Mouse (Mus musculus) E14TG2a.4 (cell line): ENCODE results near the gene Olfr920.

Experiments
- H3K27me3 ChIP-seq: 2 replicates; pipeline ENCODE4 v1.6.1; 2014; ENCODE audit warnings: low read length, control low read depth; ENCODE audit not compliant: insufficient read depth
- H3K36me3 ChIP-seq: 2 replicates; pipeline ENCODE4 v1.6.1; 2014; ENCODE audit warnings: low read length, control low read depth; ENCODE audit not compliant: insufficient read depth
- H3K4me1 ChIP-seq: replicated peaks from 2 replicates; pipeline ENCODE4 v1.6.1; 2014; ENCODE audit warnings: low read depth, low read length, control low read depth
- H3K4me3 ChIP-seq: replicated peaks from 2 replicates; pipeline ENCODE4 v1.5.1; 2014; ENCODE audit warnings: mild to moderate bottlenecking, low read length
- H3K9me3 ChIP-seq: 2 replicates; pipeline ENCODE4 v1.6.1; 2014; ENCODE audit warnings: low read length, control low read depth
- CTCF ChIP-seq: conservative IDR thresholded peaks from 2 replicates; pipeline ENCODE4 v1.5.1; 2014; ENCODE audit warnings: low read length
- NANOG ChIP-seq: IDR thresholded peaks from 2 replicates; pipeline ENCODE4 v1.6.1; 2014; ENCODE audit warnings: borderline replicate concordance, low read length, mixed read lengths
- POU5F1 ChIP-seq: IDR thresholded peaks from 2 replicates; pipeline ENCODE4 v1.6.1; 2014; ENCODE audit warnings: low read length, borderline replicate concordance

Gene Olfr920

DNA sequence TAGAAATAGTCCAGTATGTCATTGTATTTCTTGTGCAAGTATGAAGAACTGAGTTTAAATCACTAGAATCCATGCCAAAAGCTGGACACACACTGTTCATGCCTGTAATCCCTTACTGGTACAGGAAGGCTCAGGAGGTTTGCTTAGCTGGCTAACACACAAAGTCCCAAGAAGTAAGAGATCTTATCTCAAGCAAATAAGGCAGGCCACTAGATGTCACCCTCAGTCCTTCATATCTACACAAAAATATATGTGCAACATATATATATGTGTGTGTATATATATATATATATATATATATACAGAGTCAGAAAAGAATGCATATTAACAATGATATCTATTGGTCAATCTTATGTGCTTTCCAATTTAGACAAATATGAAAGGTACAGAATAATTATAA, 53.6 kb downstream of the Olfr920 start:
- peaks cover 46% of the 10 kb centered on the region for H3K9me3 ChIP-seq
- H3K27me3 ChIP-seq, result no peaks in the 10 kb centered on the region
- H3K4me1 ChIP-seq, result no peaks in the 10 kb centered on the region
- no peaks in the 10 kb centered on the region for H3K36me3 ChIP-seq
- TF ChIP-seq NANOG (no peak), POU5F1 (no peak), CTCF (no peak)
- H3K4me3 ChIP-seq, result no peak overlapping the region
